Mouse (Mus musculus): ENCODE measurements around the gene Pik3cg.

GRCm38 (mm10) chr12:32201932-32202331 is 6.5 kb downstream of the Pik3cg start:
- TF ChIP-seq GATA1 (IDR thresholded peaks at IDR 0.05; ENCODE audit: low read length) (no peak), TAL1 (IDR thresholded peaks at IDR 0.05; ENCODE audit: low read length) (no peak)
